Mouse (Mus musculus) hindbrain, embryonic 15.5 days (tissue): ENCODE measurements around the gene Zfp969. TPM values are rescaled to one million over a fixed set of nuclear protein-coding genes. Genes with fewer than 3 reads are reported as not detected.
"Not testable (repeated sequence)": the region's sequence is repeated elsewhere in the genome, so short reads cannot be mapped to it uniquely, and the experiment has no call there.

ENCODE experiments used
- ATAC-seq: fragments of 200-750 bp; cut with Nextera tagmentation; 2 replicates; pipeline ENCODE4 v1.8.0; 2017; ENCODE audit warnings: low read depth, moderate number of reproducible peaks, moderate TSS enrichment; ENCODE audit not compliant: low FRiP score
- H3K27ac ChIP-seq: fragments of 300-500 bp; sonication (generic); replicated peaks from 2 replicates; pipeline ENCODE4 v1.5.1; 2015; ENCODE audit warnings: mild to moderate bottlenecking, inconsistent platforms
- H3K27me3 ChIP-seq: fragments of 300-500 bp; sonication (generic); 2 replicates; pipeline ENCODE4 v1.6.1; 2015; ENCODE audit warnings: control low read depth, inconsistent platforms
- H3K36me3 ChIP-seq: fragments of 300-500 bp; sonication (generic); 2 replicates; pipeline ENCODE4 v1.6.1; 2015; ENCODE audit warnings: control low read depth, inconsistent platforms
- H3K4me1 ChIP-seq: fragments of 300-500 bp; sonication (generic); replicated peaks from 2 replicates; pipeline ENCODE4 v1.6.1; 2015; ENCODE audit warnings: control low read depth, inconsistent platforms
- H3K4me2 ChIP-seq: fragments of 300-500 bp; sonication (generic); 2 replicates; pipeline ENCODE4 v1.6.1; 2015; ENCODE audit warnings: moderate library complexity, mild to moderate bottlenecking, inconsistent platforms
- H3K4me3 ChIP-seq: fragments of 300-500 bp; sonication (generic); 2 replicates; pipeline ENCODE4 v1.5.1; 2015; ENCODE audit warnings: mild to moderate bottlenecking, inconsistent platforms
- H3K9ac ChIP-seq: fragments of 300-500 bp; sonication (generic); 2 replicates; pipeline ENCODE4 v1.6.1; 2015; ENCODE audit warnings: inconsistent platforms
- H3K9me3 ChIP-seq: fragments of 300-500 bp; sonication (generic); 2 replicates; pipeline ENCODE4 v1.6.1; 2016; ENCODE audit warnings: control low read depth, inconsistent platforms
- WGBS: fragments of 180-500 bp; shearing (Covaris S2); methylation state at CpG from one replicate; pipeline ENCODE4 v1.1.7; 2015; 5-methylcytosine and 5-hydroxymethylcytosine counted together
- polyA plus RNA-seq: library from polyadenylated mRNA; unstranded; fragments of >200 nt; fragmentation: Nextera tagmentation; extraction: Ambion mirVana; gene quantifications from 2 replicates; pipeline ENCODE4 v1.2.1, GENCODE M21; 2015

Zfp969 gene
- polyA plus RNA-seq = 11.1 and 11.6 TPM in 2 replicates

- no CpG with 5 or more reads among the region's 9 CpGs for WGBS
- not testable (repeated sequence) for H3K4me2 ChIP-seq, H3K9ac ChIP-seq, H3K27ac ChIP-seq, H3K36me3 ChIP-seq, H3K4me3 ChIP-seq, H3K9me3 ChIP-seq, ATAC-seq, H3K27me3 ChIP-seq, H3K4me1 ChIP-seq
These were observed at the start of gene Zfp969 for GRCm38 (mm10) chr2:175703546-175703945. Gene Zfp969, minus strand, starts transcription at chr2:175703646.

DNA sequence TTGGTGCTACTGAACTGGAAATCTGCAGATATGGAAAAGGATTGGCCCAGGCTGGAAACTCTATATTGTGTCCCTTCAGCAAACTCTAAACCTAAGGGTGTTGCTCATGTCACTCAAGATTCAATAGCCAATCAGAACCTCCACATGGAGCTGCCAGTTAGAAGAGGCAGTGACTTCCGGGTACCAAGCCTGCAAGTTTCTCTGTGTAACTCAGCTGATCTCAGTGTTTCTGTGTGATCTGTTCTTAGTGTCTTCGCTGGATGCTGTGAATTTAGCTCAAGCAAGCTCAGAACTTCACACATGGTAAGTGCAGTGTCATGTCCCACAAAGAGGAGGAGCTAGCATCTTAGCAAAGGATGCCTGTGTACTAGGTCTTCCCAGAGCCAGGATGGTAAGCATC is 37.8 kb upstream of the Zfp969 start, which contains the start of gene Gm2007:
Gene Gm2007 (plus strand): TSS at position 301 of the 400 bp plus-strand sequence.
- H3K9me3 ChIP-seq, H3K27ac ChIP-seq, H3K4me2 ChIP-seq, ATAC-seq, H3K9ac ChIP-seq, H3K27me3 ChIP-seq, H3K4me3 ChIP-seq, H3K36me3 ChIP-seq, H3K4me1 ChIP-seq: not testable (repeated sequence)
- WGBS = no CpG with 5 or more reads among the region's 2 CpGs

DNA sequence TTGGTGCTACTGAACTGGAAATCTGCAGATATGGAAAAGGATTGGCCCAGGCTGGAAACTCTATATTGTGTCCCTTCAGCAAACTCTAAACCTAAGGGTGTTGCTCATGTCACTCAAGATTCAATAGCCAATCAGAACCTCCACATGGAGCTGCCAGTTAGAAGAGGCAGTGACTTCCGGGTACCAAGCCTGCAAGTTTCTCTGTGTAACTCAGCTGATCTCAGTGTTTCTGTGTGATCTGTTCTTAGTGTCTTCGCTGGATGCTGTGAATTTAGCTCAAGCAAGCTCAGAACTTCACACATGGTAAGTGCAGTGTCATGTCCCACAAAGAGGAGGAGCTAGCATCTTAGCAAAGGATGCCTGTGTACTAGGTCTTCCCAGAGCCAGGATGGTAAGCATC is 59.8 kb downstream of the Zfp969 start, which contains the start of gene Gm11007:
Gene Gm11007 (plus strand): TSS at position 301 of the 400 bp plus-strand sequence.
- H3K4me3 ChIP-seq, H3K27me3 ChIP-seq, H3K9me3 ChIP-seq, H3K9ac ChIP-seq, H3K36me3 ChIP-seq, H3K27ac ChIP-seq, H3K4me2 ChIP-seq, H3K4me1 ChIP-seq, ATAC-seq: not testable (repeated sequence)
- no CpG with 5 or more reads among the region's 2 CpGs for WGBS

Other genes starting within 250 kb of the Zfp969 start
- 6.6 and 6.9 TPM in 2 replicates for gene Zfp965, start 233.7 kb downstream of the Zfp969 start, polyA plus RNA-seq
- gene Gm11007, start 59.7 kb downstream of the Zfp969 start, polyA plus RNA-seq = not detected in 2 replicates
- gene Gm2007, start 37.9 kb upstream of the Zfp969 start, polyA plus RNA-seq = not detected in 2 replicates
- 1.00 and 2.4 TPM in 2 replicates for gene Gm14288, start 97.4 kb upstream of the Zfp969 start, polyA plus RNA-seq
- gene Gm6710, start 165.6 kb upstream of the Zfp969 start, polyA plus RNA-seq = 23.6 and 26.7 TPM in 2 replicates
- 1.8 and 2.2 TPM in 2 replicates for gene Zfp966, start 227.5 kb upstream of the Zfp969 start, polyA plus RNA-seq